Mouse (Mus musculus) heart, embryonic 16.5 days (tissue): ENCODE measurements around the gene Matn4. TPM values are rescaled to one million over a fixed set of nuclear protein-coding genes. Genes with fewer than 3 reads are reported as not detected.

Experiments used
- ATAC-seq: fragments of 200-750 bp; cut with Nextera tagmentation; replicated peaks from 2 replicates; pipeline ENCODE4 v1.8.0; 2017; ENCODE audit warnings: moderate number of reproducible peaks; ENCODE audit not compliant: insufficient read depth, low FRiP score; ENCODE audit errors: extremely low read depth
- H3K27ac ChIP-seq: fragments of 300-500 bp; sonication (generic); 2 replicates; pipeline ENCODE4 v1.5.1; 2014; ENCODE audit warnings: mild to moderate bottlenecking, low read length, control low read depth, moderate library complexity
- H3K27me3 ChIP-seq: fragments of 300-500 bp; sonication (generic); 2 replicates; pipeline ENCODE4 v1.6.1; 2014; ENCODE audit warnings: low read length, mixed read lengths; ENCODE audit not compliant: control insufficient read depth, insufficient read depth
- H3K36me3 ChIP-seq: fragments of 300-500 bp; sonication (generic); 2 replicates; pipeline ENCODE4 v1.6.1; 2014; ENCODE audit not compliant: control insufficient read depth, insufficient read depth
- H3K4me1 ChIP-seq: fragments of 300-500 bp; sonication (generic); 2 replicates; pipeline ENCODE4 v1.6.1; 2014; ENCODE audit warnings: low read length, mixed read lengths; ENCODE audit not compliant: control insufficient read depth, insufficient read depth
- H3K4me2 ChIP-seq: fragments of 300-500 bp; sonication (generic); 2 replicates; pipeline ENCODE4 v1.6.1; 2014; ENCODE audit warnings: low read depth, mild to moderate bottlenecking, control low read depth, low read length
- H3K4me3 ChIP-seq: fragments of 300-500 bp; sonication (generic); 2 replicates; pipeline ENCODE4 v1.5.1; 2014; ENCODE audit warnings: mild to moderate bottlenecking, control low read depth, low read length
- H3K9ac ChIP-seq: fragments of 300-500 bp; sonication (generic); 2 replicates; pipeline ENCODE4 v1.6.1; 2014; ENCODE audit warnings: low read length, control low read depth
- H3K9me3 ChIP-seq: fragments of 300-500 bp; sonication (generic); replicated peaks from 2 replicates; pipeline ENCODE4 v1.6.1; 2016; ENCODE audit warnings: low read length; ENCODE audit not compliant: control insufficient read depth
- WGBS: fragments of 180-500 bp; shearing (Covaris S2); extraction: QIAGEN DNeasy Blood & Tissue Kit; methylation state at CpG from one replicate; pipeline ENCODE4 v1.1.7; 2014; 5-methylcytosine and 5-hydroxymethylcytosine counted together
- polyA plus RNA-seq: library from polyadenylated mRNA; unstranded; fragments of >200 nt; fragmentation: Nextera tagmentation; extraction: Ambion mirVana; gene quantifications from 2 replicates; pipeline ENCODE4 v1.2.1, GENCODE M21; 2015

Matn4 gene
- polyA plus RNA-seq, 1 experiment from 2014 or later = 7.2 TPM

DNA sequence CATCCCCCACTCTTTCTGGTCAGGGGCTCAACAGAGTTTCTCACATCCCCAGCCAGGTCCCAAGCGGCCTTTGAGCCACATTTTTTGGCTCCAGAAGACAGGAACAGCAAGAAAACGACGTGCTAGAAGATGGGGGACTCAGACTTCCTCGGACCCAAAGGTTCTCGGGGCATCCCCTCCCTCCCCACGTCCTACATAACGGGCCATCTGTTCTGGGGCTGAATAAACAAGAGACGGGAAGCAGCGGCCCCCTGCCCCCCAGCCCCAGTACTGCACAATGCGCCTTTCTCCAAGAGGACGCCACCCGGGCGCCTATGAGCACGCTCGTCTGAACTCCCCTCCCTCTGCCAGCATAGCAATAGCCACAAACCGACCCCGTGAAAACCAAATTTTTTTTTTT lies 15.9 kb downstream of the Matn4 start, which contains the start of gene Slpi:
TSS of gene Slpi (minus strand) at position 76 of the 400 bp plus-strand sequence.
- Histone ChIP-seq H3K4me1 (0 out of 2 replicates have a peak, but pooled peaks cover 2% of the 10 kb centered on the region), H3K9me3 (no peaks in the 10 kb centered on the region), H3K4me3 (peak within 1 kb of the TSS; percentile 55), H3K9ac (peak within 1 kb of the TSS; percentile 53), H3K36me3 (no peaks in the 10 kb centered on the region), H3K27me3 (peaks cover 31% of the 10 kb centered on the region), H3K27ac (0 out of 2 replicates have a peak within 1 kb of the TSS, but pooled peaks have one; percentile 14), H3K4me2 (peak within 1 kb of the TSS; percentile 75)
- ATAC-seq = 0 out of 2 replicates have a peak, but pooled peaks have one; percentile 29
- WGBS = 1% methylated on average over 17 of the region's 17 CpGs

DNA sequence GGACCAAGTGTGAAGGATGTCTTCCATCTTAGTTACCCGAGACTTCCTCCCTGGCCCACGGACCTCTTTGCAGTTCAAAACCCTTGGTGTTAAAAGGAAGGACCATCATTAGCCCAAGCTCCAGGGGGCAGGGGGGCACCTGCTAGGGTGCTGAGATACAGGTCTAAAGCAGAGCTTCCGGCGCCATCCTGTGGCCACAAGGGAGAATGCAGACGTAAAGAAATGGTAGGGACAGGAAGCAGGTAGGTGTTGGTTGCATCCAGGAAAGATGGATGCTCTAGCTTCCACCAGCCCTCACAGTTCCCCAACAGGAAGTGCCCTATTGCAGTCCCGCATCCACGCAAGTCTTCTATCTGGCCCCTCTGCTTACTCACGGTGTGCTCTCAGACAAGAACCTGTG lies 18.0 kb downstream of the Matn4 start:
- 13% methylated on average over 8 of the region's 8 CpGs for WGBS
- Histone ChIP-seq H3K4me2 (no peak overlapping the region), H3K4me3 (no peak overlapping the region), H3K9me3 (no peaks in the 10 kb centered on the region), H3K27ac (no peak overlapping the region), H3K9ac (no peak overlapping the region), H3K36me3 (no peaks in the 10 kb centered on the region), H3K4me1 (0 out of 2 replicates have a peak, but pooled peaks cover 2% of the 10 kb centered on the region), H3K27me3 (peaks cover 22% of the 10 kb centered on the region)
- ATAC-seq = no peak

DNA sequence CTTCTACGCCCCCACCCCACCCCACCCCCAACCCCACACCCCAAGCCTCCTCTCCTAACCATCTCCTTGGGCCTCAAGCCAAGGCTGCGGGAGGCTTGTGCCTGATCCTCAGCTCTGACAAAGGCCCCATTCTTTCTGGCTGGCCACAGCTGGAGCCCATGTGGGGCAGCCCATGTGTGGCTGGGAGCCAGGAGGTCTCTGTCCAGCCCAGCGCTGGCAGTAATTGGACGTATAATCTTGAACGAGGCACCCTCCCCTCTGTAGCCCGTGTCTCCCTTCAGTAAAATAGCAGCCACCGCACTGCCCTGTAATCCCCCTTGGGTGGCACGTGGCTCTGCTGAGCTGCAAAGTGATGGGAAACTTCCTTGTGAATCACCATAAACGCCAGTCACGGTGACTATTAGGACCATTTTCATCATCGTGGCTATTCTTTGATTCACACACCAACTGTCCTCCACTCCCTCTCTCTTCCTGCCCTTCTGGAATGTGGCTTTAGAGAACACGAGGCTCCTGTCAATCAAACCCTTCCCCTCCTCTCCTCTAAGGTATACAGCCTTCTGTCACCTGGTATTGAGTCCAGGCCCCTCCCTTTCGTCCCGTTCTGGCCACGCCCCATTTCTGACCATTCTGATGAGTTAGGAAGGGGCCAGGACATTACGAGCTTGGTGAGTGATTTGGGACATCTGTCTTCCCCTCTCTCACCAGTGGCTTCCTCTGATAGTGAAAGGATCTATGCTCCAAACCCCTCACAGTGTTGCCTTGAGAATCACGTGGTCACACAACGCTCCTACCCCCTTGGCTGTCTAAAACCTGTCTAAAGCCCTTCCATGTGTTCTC lies 18.8 kb downstream of the Matn4 start:
- 19% methylated on average over 18 of the region's 18 CpGs for WGBS
- Histone ChIP-seq H3K27me3 (peaks cover 21% of the 10 kb centered on the region), H3K4me2 (no peak overlapping the region; the same call in 1 of the 2 replicates), H3K9ac (no peak overlapping the region), H3K36me3 (no peaks in the 10 kb centered on the region), H3K4me1 (0 out of 2 replicates have a peak, but pooled peaks cover 2% of the 10 kb centered on the region), H3K27ac (no peak overlapping the region), H3K4me3 (no peak overlapping the region), H3K9me3 (no peaks in the 10 kb centered on the region; the same call in 1 of the 2 replicates)
- peak; percentile 50 for ATAC-seq

DNA sequence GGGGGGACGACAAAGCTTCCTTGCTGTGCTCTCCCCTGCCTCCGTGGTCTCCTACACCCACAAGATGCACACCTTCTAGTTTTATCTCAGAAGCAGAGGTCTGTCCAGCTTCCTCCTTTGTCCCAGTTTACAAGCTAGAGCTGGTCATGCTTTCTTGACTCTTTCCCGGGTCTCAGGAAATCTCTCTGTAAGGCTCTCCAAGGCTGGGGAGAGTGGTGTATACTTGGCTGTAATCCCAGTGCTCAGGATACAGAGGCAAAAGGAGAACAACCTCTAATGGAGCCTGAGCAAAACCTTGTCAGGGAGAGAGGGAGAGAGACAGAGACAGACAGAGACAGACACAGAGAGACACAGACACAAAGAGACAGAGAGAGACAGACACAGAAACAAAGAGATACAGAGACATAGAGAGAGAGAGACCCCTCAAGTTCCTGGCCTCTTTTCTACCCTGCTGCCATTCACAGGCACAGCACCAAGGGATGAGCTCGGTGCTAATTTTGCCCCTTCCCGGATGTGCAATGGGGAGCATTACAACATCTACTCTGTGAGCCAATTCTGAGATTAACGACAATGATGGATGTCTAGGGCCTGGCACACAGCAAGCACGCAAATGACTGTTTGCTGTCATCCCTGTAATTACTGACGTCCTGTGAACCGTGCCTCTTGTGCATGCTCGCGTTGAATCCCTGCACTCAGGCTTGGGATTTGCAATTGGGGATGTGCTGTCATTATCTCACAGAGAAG lies 21.1 kb downstream of the Matn4 start:
- H3K27me3 ChIP-seq = peaks cover 11% of the 10 kb centered on the region
- no peaks in the 10 kb centered on the region for H3K4me1 ChIP-seq
- H3K9ac ChIP-seq = no peak overlapping the region
- ATAC-seq = no peak
- H3K36me3 ChIP-seq = no peaks in the 10 kb centered on the region
- H3K27ac ChIP-seq = no peak overlapping the region
- H3K4me2 ChIP-seq = no peak overlapping the region
- 50% methylated on average over 11 of the region's 11 CpGs for WGBS
- no peak overlapping the region for H3K4me3 ChIP-seq
- H3K9me3 ChIP-seq = no peaks in the 10 kb centered on the region; the same call in 1 of the 2 replicates

DNA sequence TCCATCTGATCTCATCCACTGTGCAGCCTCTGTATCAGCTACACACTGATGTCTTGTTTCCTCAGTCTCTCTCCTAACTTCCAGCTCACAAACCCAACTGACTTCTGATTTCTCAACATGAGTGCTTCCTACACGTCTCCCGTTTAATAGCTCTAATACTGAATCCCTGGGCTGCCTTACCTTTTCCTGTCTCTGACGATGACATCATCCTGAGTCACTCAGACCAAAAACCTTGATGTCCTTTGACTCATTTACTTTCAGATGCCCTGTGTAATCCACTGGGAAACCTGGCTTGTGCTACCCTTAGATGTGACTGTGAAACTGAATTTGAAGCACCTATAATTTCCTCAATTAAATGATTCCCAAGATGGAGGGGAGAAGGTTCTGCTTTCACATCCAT lies 22.0 kb downstream of the Matn4 start:
- ATAC-seq = no peak

DNA sequence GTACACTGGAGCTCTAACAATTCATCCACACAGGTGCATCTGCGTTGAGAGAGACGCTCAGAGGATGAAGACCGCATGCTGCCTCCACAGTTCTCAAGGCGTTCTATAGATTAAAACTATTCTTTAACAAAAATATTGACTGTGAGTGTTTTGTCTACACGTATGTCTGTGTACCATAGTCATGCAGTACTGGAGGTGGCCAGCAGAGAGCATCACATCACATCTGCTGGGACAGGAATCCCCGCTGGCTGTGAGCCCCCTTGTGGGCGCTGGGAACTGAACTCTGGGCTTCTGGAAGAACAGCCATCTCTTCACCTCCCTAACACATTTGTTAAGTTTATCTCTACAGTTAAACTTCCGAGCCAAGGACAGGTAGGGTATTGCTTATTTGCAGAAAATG lies 23.2 kb downstream of the Matn4 start:
- no peak overlapping the region for H3K27ac ChIP-seq
- no peak for ATAC-seq
- no peaks in the 10 kb centered on the region for H3K36me3 ChIP-seq
- no peak overlapping the region for H3K9ac ChIP-seq
- no peaks in the 10 kb centered on the region for H3K4me1 ChIP-seq
- 75% methylated on average over 8 of the region's 8 CpGs for WGBS
- H3K27me3 ChIP-seq = no peaks in the 10 kb centered on the region
- no peak overlapping the region for H3K4me2 ChIP-seq
- H3K9me3 ChIP-seq = no peaks in the 10 kb centered on the region; the same call in 1 of the 2 replicates
- no peak overlapping the region for H3K4me3 ChIP-seq

More for the DNA sequence above, 22.0 kb downstream of the Matn4 start:
- H3K4me1 ChIP-seq = no peaks in the 10 kb centered on the region
- H3K9ac ChIP-seq = no peak overlapping the region
- WGBS = 69% methylated on average over 3 of the region's 3 CpGs
- H3K4me2 ChIP-seq = no peak overlapping the region
- H3K36me3 ChIP-seq = no peaks in the 10 kb centered on the region
- no peak overlapping the region for H3K27ac ChIP-seq
- peaks cover 3% of the 10 kb centered on the region; the same call in 1 of the 2 replicates for H3K27me3 ChIP-seq
- no peaks in the 10 kb centered on the region; the same call in 1 of the 2 replicates for H3K9me3 ChIP-seq
- no peak overlapping the region for H3K4me3 ChIP-seq

DNA sequence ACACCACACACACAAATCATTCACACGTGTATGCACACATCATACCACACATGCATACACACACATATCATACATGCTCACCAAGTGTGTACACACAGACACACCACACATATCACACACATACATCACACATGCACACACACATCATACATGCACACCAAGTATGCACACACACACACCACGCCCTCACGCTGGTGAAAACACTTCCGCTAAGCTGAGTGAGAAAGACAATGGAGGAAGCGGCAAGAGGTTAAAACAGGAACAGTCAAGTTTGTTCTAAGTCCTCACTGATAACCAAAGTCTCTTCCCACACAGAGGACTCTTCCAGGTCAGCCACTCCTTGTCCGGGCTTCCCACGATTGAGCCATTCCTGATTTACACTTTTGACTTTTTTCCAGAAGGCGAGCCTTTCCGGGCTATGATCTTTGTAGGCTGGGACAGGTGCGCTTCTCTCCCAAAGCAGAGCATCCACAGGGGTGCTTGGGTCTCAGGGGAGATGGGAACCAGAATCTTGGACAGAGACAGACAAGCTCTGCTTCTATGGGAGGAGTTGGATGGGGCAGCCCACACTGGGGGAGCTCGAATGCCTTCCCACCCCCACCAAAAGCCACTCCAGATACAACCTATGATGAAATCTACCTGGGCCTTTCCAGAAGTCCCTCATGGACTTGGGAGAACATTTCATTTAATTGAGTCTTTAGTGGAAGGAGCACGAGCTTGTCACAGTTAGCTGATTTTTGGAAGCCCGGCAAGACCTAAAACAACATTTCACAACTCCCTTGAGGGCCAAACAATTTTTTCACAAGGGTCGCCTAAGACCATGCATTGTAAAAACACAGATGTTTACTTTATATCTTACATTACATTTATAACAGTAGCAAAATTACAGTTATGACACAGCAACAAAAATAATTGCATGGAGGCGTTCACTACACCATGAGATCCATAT lies 27.2 kb downstream of the Matn4 start:
- no peak overlapping the region for H3K4me2 ChIP-seq
- no peak for ATAC-seq
- no peak overlapping the region for H3K27ac ChIP-seq
- H3K27me3 ChIP-seq = no peaks in the 10 kb centered on the region
- H3K9me3 ChIP-seq = no peaks in the 10 kb centered on the region; the same call in 1 of the 2 replicates
- WGBS = 76% methylated on average over 15 of the region's 15 CpGs
- H3K4me3 ChIP-seq = no peak overlapping the region
- H3K9ac ChIP-seq = no peak overlapping the region
- H3K4me1 ChIP-seq = no peaks in the 10 kb centered on the region
- H3K36me3 ChIP-seq = no peaks in the 10 kb centered on the region

DNA sequence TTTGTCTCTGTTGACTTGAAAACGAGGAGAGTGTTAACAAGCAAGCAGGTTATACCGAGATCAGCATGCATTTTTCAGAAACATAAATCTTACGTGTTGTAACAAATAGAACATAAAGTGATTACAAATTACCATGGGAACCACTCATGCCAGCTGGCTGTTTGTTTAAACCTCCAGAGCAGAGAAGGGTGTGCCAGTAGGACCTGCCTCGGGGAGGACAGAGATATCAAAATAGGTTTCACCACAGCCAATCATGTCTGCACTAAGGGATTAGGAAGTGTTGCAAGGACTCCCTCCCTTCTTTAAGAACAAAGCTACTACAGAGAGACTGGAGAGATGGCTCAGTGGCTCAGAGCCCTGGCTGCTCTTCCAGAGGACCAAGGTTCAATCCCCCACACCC lies 31.8 kb downstream of the Matn4 start:
- no peak overlapping the region for H3K4me2 ChIP-seq
- H3K9ac ChIP-seq = no peak overlapping the region
- no peaks in the 10 kb centered on the region for H3K36me3 ChIP-seq
- no peaks in the 10 kb centered on the region for H3K9me3 ChIP-seq
- ATAC-seq = no peak
- no peaks in the 10 kb centered on the region for H3K27me3 ChIP-seq
- 40% methylated on average over 4 of the region's 4 CpGs for WGBS
- H3K4me3 ChIP-seq = no peak overlapping the region
- no peaks in the 10 kb centered on the region for H3K4me1 ChIP-seq
- H3K27ac ChIP-seq = no peak overlapping the region
